Mouse (Mus musculus) G1E-ER4 (cell line): Measurements from ENCODE around the gene 2410137M14Rik. TPM values are rescaled to one million over a fixed set of nuclear protein-coding genes. Genes with fewer than 3 reads are reported as not detected.

Source experiments
- GATA1 ChIP-seq: IDR thresholded peaks from one replicate; pipeline ENCODE4 v1.8.0; 2012; ENCODE audit warnings: low read length, inconsistent platforms
- polyA plus RNA-seq: library from polyadenylated mRNA; stranded (reverse); fragments of >175 nt; gene quantifications from 2 replicates; pipeline ENCODE4 v1.2.3, GENCODE M21; 2012

2410137M14Rik gene
- polyA plus RNA-seq, 1 experiment: not detected

- no peak for TF ChIP-seq GATA1
Measured at GRCm38 (mm10) chr17:36970316-36970890, 10.6 kb downstream of the 2410137M14Rik start.

- no peak for TF ChIP-seq GATA1
Measured at GRCm38 (mm10) chr17:36966875-36967274, 14.2 kb downstream of the 2410137M14Rik start.

- no peak for TF ChIP-seq GATA1
Measured at GRCm38 (mm10) chr17:36961125-36961524, 19.9 kb downstream of the 2410137M14Rik start.

- no peak for TF ChIP-seq GATA1
Measured at GRCm38 (mm10) chr17:36958884-36959283, 22.2 kb downstream of the 2410137M14Rik start.

- TF ChIP-seq GATA1: no peak
Measured at GRCm38 (mm10) chr17:36957999-36958743, 22.9 kb downstream of the 2410137M14Rik start, which contains the start of the genes Znrd1 and Znrd1as. TSS of gene Znrd1 (minus strand) at chr17:36958559. TSS of gene Znrd1as (plus strand) at chr17:36958592.

- no peak for TF ChIP-seq GATA1
Measured at GRCm38 (mm10) chr17:36953062-36953461, 28.0 kb downstream of the 2410137M14Rik start.

GRCm38 (mm10) chr17:36952631-36953030, 28.4 kb downstream of the 2410137M14Rik start:
- TF ChIP-seq GATA1: no peak

GRCm38 (mm10) chr17:36950981-36951947, 29.8 kb downstream of the 2410137M14Rik start, which contains the start of gene Ppp1r11:
TSS of gene Ppp1r11 (minus strand) at chr17:36951741.
- TF ChIP-seq GATA1: no peak

- TF ChIP-seq GATA1: no peak
Measured at GRCm38 (mm10) chr17:36949265-36949664, 31.8 kb downstream of the 2410137M14Rik start.

- no peak for TF ChIP-seq GATA1
Measured at GRCm38 (mm10) chr17:36948286-36948685, 32.8 kb downstream of the 2410137M14Rik start.

- no peak for TF ChIP-seq GATA1
Measured at GRCm38 (mm10) chr17:36947051-36947819, 33.8 kb downstream of the 2410137M14Rik start.

- TF ChIP-seq GATA1: no peak
Measured at GRCm38 (mm10) chr17:36944121-36944775, 36.8 kb downstream of the 2410137M14Rik start.

- TF ChIP-seq GATA1: no peak
Measured at GRCm38 (mm10) chr17:36943691-36944090, 37.3 kb downstream of the 2410137M14Rik start.

GRCm38 (mm10) chr17:36942791-36943471, 38.1 kb downstream of the 2410137M14Rik start, which contains the start of gene Rnf39:
TSS of gene Rnf39 (plus strand) at chr17:36942918.
- TF ChIP-seq GATA1: no peak

- no peak for TF ChIP-seq GATA1
Measured at GRCm38 (mm10) chr17:36942391-36942790, 38.6 kb downstream of the 2410137M14Rik start.
